Mouse (Mus musculus) leukemia stem cell, adult 10-12 weeks (primary cell): ENCODE results near the gene Tinagl1. TPM values are rescaled to one million over a fixed set of nuclear protein-coding genes. Genes with fewer than 3 reads are reported as not detected.

Source experiments
- polyA plus RNA-seq: library from polyadenylated mRNA; stranded (reverse); fragments of >175 nt; gene quantifications from 2 replicates; pipeline ENCODE4 v1.2.3, GENCODE M21; 2012; ENCODE audit warnings: low replicate concordance

Gene Tinagl1
- polyA plus RNA-seq, result 57.1 and 67.5 TPM in 2 replicates

DNA sequence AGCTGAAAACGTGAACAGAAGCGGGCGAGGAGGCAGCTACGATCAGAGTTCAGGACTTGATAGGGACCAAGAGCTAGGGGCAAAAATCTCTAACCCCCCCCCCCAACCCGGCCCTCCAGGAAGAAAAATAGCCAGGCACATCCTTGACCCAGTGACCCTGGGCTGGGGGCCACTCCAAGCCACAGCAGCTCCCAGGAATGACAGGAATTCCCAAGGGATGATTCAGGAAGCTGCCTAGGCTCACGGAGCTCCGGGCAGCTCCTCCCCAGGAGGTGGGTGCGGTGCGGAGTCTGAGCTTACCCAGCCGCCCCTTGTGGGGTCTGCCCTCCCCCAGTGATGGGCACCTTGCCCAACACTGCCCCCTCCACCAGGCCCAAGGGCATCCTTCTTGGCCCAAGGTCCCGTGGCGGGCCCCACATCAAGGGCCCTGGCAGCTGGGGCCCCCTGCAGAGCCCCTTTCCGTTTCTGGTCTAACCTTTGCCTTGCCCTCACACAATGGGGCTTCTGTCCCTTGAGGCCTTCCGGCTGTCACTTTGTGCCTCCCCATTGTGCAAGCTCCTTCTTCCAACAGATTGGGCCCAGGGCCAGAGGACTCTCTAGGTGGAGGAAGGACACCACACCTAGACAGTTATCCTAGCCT lies at the start of gene Tinagl1:
Gene Tinagl1, minus strand, starts transcription at position 51 of the 640 bp plus-strand sequence.

DNA sequence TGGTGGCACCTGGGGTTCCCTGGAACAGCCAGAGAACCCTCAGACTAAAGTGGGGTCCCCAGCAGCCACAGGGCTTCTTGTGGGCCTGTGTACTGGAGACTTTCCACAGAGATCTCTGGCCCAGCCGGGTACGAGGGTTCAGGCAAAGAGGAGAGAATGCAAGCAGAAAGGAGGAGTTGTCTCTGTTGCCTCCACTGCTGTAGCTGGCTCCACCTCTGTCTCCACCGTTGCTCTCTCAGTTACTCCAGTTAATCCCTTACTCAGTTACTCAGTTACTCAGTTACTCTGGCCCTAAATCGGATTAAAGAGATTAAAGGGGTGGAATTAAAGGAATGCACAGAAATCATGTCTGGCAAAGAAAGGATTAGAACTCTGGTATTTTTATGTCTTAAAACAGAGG lies 47.3 kb upstream of the Tinagl1 start, which contains the start of gene Gm853:
Gene Gm853, minus strand, starts transcription at position 223 of the 400 bp plus-strand sequence.

DNA sequence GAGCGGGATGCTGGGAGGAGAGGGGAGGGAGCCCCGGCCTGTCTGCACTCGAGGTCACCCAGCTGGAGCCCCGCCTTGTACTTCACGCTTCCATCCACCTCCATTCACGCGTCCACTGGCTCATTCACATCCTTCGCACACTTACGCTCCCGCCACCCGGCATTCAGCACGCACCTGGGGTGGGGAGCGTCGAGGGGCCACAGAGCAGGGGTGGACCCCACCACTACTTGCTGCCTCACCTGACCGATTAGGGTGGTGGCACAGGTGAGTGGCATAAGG lies 35.8 kb downstream of the Tinagl1 start, which contains the start of gene Hcrtr1:
Gene Hcrtr1, minus strand, starts transcription at position 146 of the 279 bp plus-strand sequence.

Other genes with a start within 250 kb of the Tinagl1 start
- gene Spocd1, start 245.9 kb downstream of the Tinagl1 start, polyA plus RNA-seq, result 0.06 TPM in 1 of 2 replicates, not detected in the other
- 2.2 and 5.6 TPM in 2 replicates for gene Adgrb2, start 190.3 kb downstream of the Tinagl1 start, polyA plus RNA-seq
- gene Col16a1, start 127.3 kb downstream of the Tinagl1 start, polyA plus RNA-seq, result 2.6 and 2.8 TPM in 2 replicates
- gene Pef1, start 72.6 kb downstream of the Tinagl1 start, polyA plus RNA-seq, result 39.8 and 50.2 TPM in 2 replicates
- gene Hcrtr1, start 35.8 kb downstream of the Tinagl1 start, polyA plus RNA-seq, result not detected in 2 replicates
- not detected in 2 replicates for gene Gm853, start 47.3 kb upstream of the Tinagl1 start, polyA plus RNA-seq
- gene Serinc2, start 104.1 kb upstream of the Tinagl1 start, polyA plus RNA-seq, result 0.30 and 0.73 TPM in 2 replicates
- not detected in 2 replicates for gene Fabp3, start 133.5 kb upstream of the Tinagl1 start, polyA plus RNA-seq
- not detected in 2 replicates for gene Gm10570, start 133.6 kb upstream of the Tinagl1 start, polyA plus RNA-seq
- gene Zcchc17, start 184.8 kb upstream of the Tinagl1 start, polyA plus RNA-seq, result 16.5 and 25.7 TPM in 2 replicates
- gene Snrnp40, start 185.0 kb upstream of the Tinagl1 start, polyA plus RNA-seq, result 44.3 and 58.2 TPM in 2 replicates